Mouse (Mus musculus) heart, adult 2 months (tissue): ENCODE results near the gene Gm15262.

Experiments
- CTCF ChIP-seq: fragments of 200-600 bp; IDR thresholded peaks from 2 replicates; pipeline ENCODE4 v1.8.1; 2022; ENCODE audit warnings: antibody characterized with exemption, mild to moderate bottlenecking, moderate library complexity
- POLR2A ChIP-seq: fragments of 200-500 bp; IDR thresholded peaks from 2 replicates; pipeline ENCODE4 v1.6.1; 2011; ENCODE audit warnings: mild to moderate bottlenecking, low read depth, low read length, control low read depth; ENCODE audit not compliant: insufficient read depth

GRCm38 (mm10) chrX:161375568-161375967 is 88.3 kb downstream of the Gm15262 start:
- no peak for TF ChIP-seq CTCF
- no peak for TF ChIP-seq POLR2A
